Mouse (Mus musculus) ES-Bruce4 (cell line): Measurements from ENCODE around the gene Lama5. TPM values are rescaled to one million over a fixed set of nuclear protein-coding genes. Genes with fewer than 3 reads are reported as not detected.

Source experiments
- H3K27ac ChIP-seq: 2 replicates; pipeline ENCODE4 v1.5.1; 2012; ENCODE audit warnings: low read length, inconsistent platforms; ENCODE audit not compliant: insufficient read depth
- H3K27me3 ChIP-seq: 2 replicates; pipeline ENCODE4 v1.6.1; 2012; ENCODE audit warnings: mild to moderate bottlenecking, low read length, inconsistent platforms; ENCODE audit not compliant: control insufficient read depth, poor library complexity, insufficient read depth, severe bottlenecking
- H3K36me3 ChIP-seq: 2 replicates; pipeline ENCODE4 v1.6.1; 2012; ENCODE audit warnings: inconsistent platforms, mild to moderate bottlenecking, low read length, moderate library complexity; ENCODE audit not compliant: control insufficient read depth, poor library complexity, insufficient read depth, severe bottlenecking
- H3K4me1 ChIP-seq: one replicate; pipeline ENCODE4 v1.8.1; 2011; ENCODE audit warnings: low read length; ENCODE audit not compliant: control insufficient read depth, insufficient read depth
- H3K4me3 ChIP-seq: 2 replicates; pipeline ENCODE4 v1.5.1; 2011; ENCODE audit warnings: low read depth, mild to moderate bottlenecking, low read length
- H3K9ac ChIP-seq: 2 replicates; pipeline ENCODE4 v1.6.1; 2012; ENCODE audit warnings: low read depth, mild to moderate bottlenecking, inconsistent platforms; ENCODE audit not compliant: poor library complexity, severe bottlenecking
- H3K9me3 ChIP-seq: replicated peaks from 2 replicates; pipeline ENCODE4 v1.6.1; 2012; ENCODE audit warnings: mild to moderate bottlenecking, low read length, inconsistent platforms; ENCODE audit not compliant: control insufficient read depth, poor library complexity, insufficient read depth, severe bottlenecking
- CTCF ChIP-seq: IDR thresholded peaks from one replicate; pipeline ENCODE4 v1.8.1; 2011; ENCODE audit warnings: low read depth, low read length
- EP300 ChIP-seq: IDR thresholded peaks from 2 replicates; pipeline ENCODE4 v1.6.1; 2011; ENCODE audit warnings: low read depth, low read length; ENCODE audit not compliant: insufficient read depth
- POLR2A ChIP-seq: IDR thresholded peaks from one replicate; pipeline ENCODE4 v1.8.1; 2011; ENCODE audit warnings: low read length; ENCODE audit not compliant: insufficient read depth
- polyA plus RNA-seq: library from polyadenylated mRNA; stranded (reverse); fragments of >200 nt; gene quantifications from 2 replicates; pipeline ENCODE4 v1.2.4, GENCODE M21; 2011; ENCODE audit warnings: low read depth; ENCODE audit not compliant: missing spikeins, insufficient read depth, insufficient read length

The Lama5 gene
- polyA plus RNA-seq, 1 experiment: 141 TPM

- H3K9ac ChIP-seq: no peak overlapping the region
- peaks cover 10% of the 10 kb centered on the region for H3K4me1 ChIP-seq
- H3K9me3 ChIP-seq: no peaks in the 10 kb centered on the region
- H3K36me3 ChIP-seq: no peaks in the 10 kb centered on the region
- TF ChIP-seq CTCF (no peak), POLR2A (no peak), EP300 (no peak)
- H3K27ac ChIP-seq: no peak overlapping the region
- H3K27me3 ChIP-seq: no peaks in the 10 kb centered on the region
- H3K4me3 ChIP-seq: no peak overlapping the region
Observed at GRCm38 (mm10) chr2:180229129-180229528, 3.5 kb upstream of the Lama5 start.

- H3K4me1 ChIP-seq: peaks cover 10% of the 10 kb centered on the region
- no peak overlapping the region for H3K27ac ChIP-seq
- no peaks in the 10 kb centered on the region for H3K27me3 ChIP-seq
- H3K9ac ChIP-seq: no peak overlapping the region
- H3K9me3 ChIP-seq: no peaks in the 10 kb centered on the region
- no peak overlapping the region for H3K4me3 ChIP-seq
- H3K36me3 ChIP-seq: no peaks in the 10 kb centered on the region
- TF ChIP-seq CTCF (no peak), EP300 (no peak), POLR2A (no peak)
Observed at GRCm38 (mm10) chr2:180228592-180228991, 2.9 kb upstream of the Lama5 start.

- Histone ChIP-seq H3K4me1 (peaks cover 14% of the 10 kb centered on the region), H3K4me3 (no peak overlapping the region), H3K9me3 (no peaks in the 10 kb centered on the region), H3K27ac (no peak overlapping the region), H3K27me3 (no peaks in the 10 kb centered on the region), H3K9ac (no peak overlapping the region), H3K36me3 (no peaks in the 10 kb centered on the region)
- no peak for TF ChIP-seq EP300
- no peak for TF ChIP-seq CTCF
- no peak for TF ChIP-seq POLR2A
Observed at GRCm38 (mm10) chr2:180228060-180228458, 2.4 kb upstream of the Lama5 start.

DNA sequence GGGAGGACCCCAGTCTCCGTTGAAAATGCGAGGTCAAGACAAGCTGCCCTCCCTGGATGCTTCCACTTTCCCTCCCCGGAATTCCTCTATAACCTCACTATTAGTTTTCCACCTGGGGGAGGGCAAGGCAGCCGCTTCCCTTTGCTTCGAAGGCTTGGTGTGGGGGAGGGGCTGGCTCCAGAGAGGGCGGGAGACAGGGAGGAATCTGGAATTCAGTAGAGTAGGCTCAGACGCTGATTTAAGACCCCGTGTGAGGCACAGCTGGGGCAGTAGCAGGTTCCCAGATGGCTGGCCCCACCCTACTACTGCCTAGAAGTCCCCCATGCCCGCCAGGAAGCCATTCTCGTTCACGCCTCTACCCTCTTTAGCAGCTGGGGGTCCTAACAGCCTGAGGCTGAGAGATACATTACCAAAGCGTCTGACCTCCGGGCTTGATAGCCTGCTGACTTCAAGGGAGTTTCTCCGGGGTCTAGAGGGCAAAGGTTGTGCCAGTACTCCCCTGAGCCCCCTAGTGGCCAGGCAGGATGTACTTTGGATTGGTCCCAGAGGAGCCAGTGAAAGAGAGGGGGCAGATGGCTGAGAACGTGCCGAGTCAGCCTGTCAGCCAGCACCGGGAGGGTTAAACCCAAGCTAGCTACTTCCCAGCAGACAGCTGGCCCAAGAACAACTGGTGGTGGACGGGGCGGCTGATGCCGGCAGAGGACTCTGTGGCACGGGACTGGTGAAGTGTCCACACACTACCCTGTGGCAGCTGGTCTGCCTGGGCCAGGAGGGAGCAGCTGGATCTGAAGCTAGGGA lies 1.8 kb upstream of the Lama5 start:
- Histone ChIP-seq H3K4me3 (peak overlapping the region; percentile 20), H3K9ac (peak overlapping the region; percentile 38; the same call in 1 of the 2 replicates), H3K27me3 (no peaks in the 10 kb centered on the region), H3K9me3 (no peaks in the 10 kb centered on the region), H3K36me3 (no peaks in the 10 kb centered on the region), H3K27ac (peak overlapping the region; percentile 64), H3K4me1 (peaks cover 16% of the 10 kb centered on the region)
- TF ChIP-seq EP300 (peak; percentile 79), POLR2A (no peak), CTCF (peak; percentile 75)

DNA sequence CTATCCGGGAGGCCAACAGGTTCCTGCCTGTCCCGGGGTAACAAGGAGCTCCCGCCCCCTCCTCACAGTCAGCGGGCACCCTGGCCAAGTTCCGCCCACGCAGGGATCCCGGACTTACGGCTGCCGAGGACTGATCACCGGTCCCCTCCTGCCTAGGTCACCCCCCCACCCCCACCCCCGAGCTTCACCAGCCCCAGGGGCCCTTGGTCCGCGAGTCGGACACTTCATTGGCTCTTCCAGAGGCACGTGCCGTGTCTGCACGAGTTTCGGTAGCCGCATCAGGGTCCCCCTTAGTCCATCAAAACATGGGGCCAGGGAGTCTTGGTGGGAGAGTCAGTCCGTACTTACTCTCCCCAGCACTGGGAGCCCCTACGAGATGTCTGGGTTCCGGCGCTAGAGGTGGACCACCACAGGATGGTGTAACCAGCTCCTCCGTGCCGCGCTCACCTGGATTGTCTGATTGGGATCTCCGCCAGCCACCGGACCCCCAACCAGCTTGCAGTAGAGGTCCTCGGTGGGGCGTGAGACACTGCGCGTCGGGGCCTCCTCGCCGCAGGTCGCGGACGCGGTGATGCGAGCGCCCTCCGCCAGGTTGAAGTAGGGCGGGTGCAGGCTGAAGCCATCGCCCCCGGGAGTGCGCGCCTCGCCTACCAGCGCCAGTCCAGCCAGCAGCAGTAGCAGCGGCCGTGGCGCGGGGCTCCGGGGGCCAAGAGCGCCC lies 456 bp downstream of the Lama5 start:
- Histone ChIP-seq H3K27me3 (no peaks in the 10 kb centered on the region), H3K9me3 (no peaks in the 10 kb centered on the region), H3K36me3 (no peaks in the 10 kb centered on the region; the same call in 1 of the 2 replicates), H3K9ac (peak overlapping the region; percentile 74), H3K4me3 (peak overlapping the region; percentile 84), H3K4me1 (peaks cover 28% of the 10 kb centered on the region), H3K27ac (0 out of 2 replicates have a peak overlapping the region, but pooled peaks have one; percentile 23)
- no peak for TF ChIP-seq CTCF
- TF ChIP-seq POLR2A: no peak
- TF ChIP-seq EP300: no peak
